Mouse (Mus musculus): ENCODE results near the gene Tmem150a. TPM values are rescaled to one million over a fixed set of nuclear protein-coding genes. Genes with fewer than 3 reads are reported as not detected.
A peak's percentile ranks its signal among the peaks of the same experiment; 100 is the strongest.

Tmem150a gene
- polyA plus RNA-seq, 1 experiment from 2014 or later: 16.3 TPM

- Histone ChIP-seq H3K4me1 (ENCODE audit: control insufficient read depth, insufficient read depth, low read length) (peaks cover 14% of the 10 kb centered on the region; the same call in 1 of the 2 replicates), H3K27ac (replicated peaks; ENCODE audit: low read depth, low read length) (peak within 1 kb of the TSS; percentile 90), H3K4me2 (ENCODE audit: low read depth, low read length) (peak within 1 kb of the TSS; percentile 74), H3K4me3 (ENCODE audit: low read depth, low read length) (peak within 1 kb of the TSS; percentile 52), H3K36me3 (ENCODE audit: control insufficient read depth, insufficient read depth, low read length) (peaks cover 32% of the 10 kb centered on the region), H3K9ac (ENCODE audit: low read depth, low read length) (peak within 1 kb of the TSS; percentile 75), H3K9me3 (ENCODE audit: control insufficient read depth, low read length) (no peaks in the 10 kb centered on the region), H3K27me3 (replicated peaks; ENCODE audit: control insufficient read depth, insufficient read depth, low read length) (no peaks in the 10 kb centered on the region)
- DNase-seq (ENCODE audit: low spot score) (peak; percentile 84), ATAC-seq (ENCODE audit: low read depth) (peak; percentile 87)
- under 1% methylated on average over 23 of the region's 33 CpGs for WGBS
These were observed 34.9 kb downstream of the Tmem150a start, which contains the start of gene Vamp8 for GRCm38 (mm10) chr6:72389941-72390771. Gene Vamp8, minus strand, starts transcription at chr6:72390703.

- Histone ChIP-seq H3K36me3 (ENCODE audit: control insufficient read depth, insufficient read depth, low read length) (peaks cover 25% of the 10 kb centered on the region), H3K27me3 (replicated peaks; ENCODE audit: control insufficient read depth, insufficient read depth, low read length) (no peaks in the 10 kb centered on the region), H3K4me2 (ENCODE audit: low read depth, low read length) (peak overlapping the region; percentile 74), H3K9me3 (ENCODE audit: control insufficient read depth, low read length) (no peaks in the 10 kb centered on the region), H3K9ac (ENCODE audit: low read depth, low read length) (peak overlapping the region; percentile 75), H3K4me3 (ENCODE audit: low read depth, low read length) (peak overlapping the region; percentile 52), H3K4me1 (ENCODE audit: control insufficient read depth, insufficient read depth, low read length) (peaks cover 14% of the 10 kb centered on the region; the same call in 1 of the 2 replicates), H3K27ac (replicated peaks; ENCODE audit: low read depth, low read length) (peak overlapping the region; percentile 90)
- WGBS: 15% methylated on average over 11 of the region's 12 CpGs
- DNase-seq (ENCODE audit: low spot score): peak; percentile 62
- ATAC-seq (ENCODE audit: low read depth): peak; percentile 17
These were observed 35.7 kb downstream of the Tmem150a start for GRCm38 (mm10) chr6:72390795-72391521.

- no peak for DNase-seq (ENCODE audit: low spot score)
- Histone ChIP-seq H3K27me3 (replicated peaks; ENCODE audit: control insufficient read depth, insufficient read depth, low read length) (no peaks in the 10 kb centered on the region), H3K4me2 (ENCODE audit: low read depth, low read length) (no peak overlapping the region), H3K27ac (replicated peaks; ENCODE audit: low read depth, low read length) (no peak overlapping the region), H3K9me3 (ENCODE audit: control insufficient read depth, low read length) (no peaks in the 10 kb centered on the region), H3K9ac (ENCODE audit: low read depth, low read length) (no peak overlapping the region), H3K4me1 (ENCODE audit: control insufficient read depth, insufficient read depth, low read length) (peaks cover 14% of the 10 kb centered on the region; the same call in 1 of the 2 replicates), H3K36me3 (ENCODE audit: control insufficient read depth, insufficient read depth, low read length) (peaks cover 16% of the 10 kb centered on the region), H3K4me3 (ENCODE audit: low read depth, low read length) (no peak overlapping the region)
- 90% methylated on average over 5 of the region's 5 CpGs for WGBS
- ATAC-seq (ENCODE audit: low read depth): no peak
These were observed 37.1 kb downstream of the Tmem150a start for GRCm38 (mm10) chr6:72392341-72392740.

- Histone ChIP-seq H3K36me3 (ENCODE audit: control insufficient read depth, insufficient read depth, low read length) (no peaks in the 10 kb centered on the region), H3K4me1 (ENCODE audit: control insufficient read depth, insufficient read depth, low read length) (no peaks in the 10 kb centered on the region), H3K9me3 (ENCODE audit: control insufficient read depth, low read length) (no peaks in the 10 kb centered on the region), H3K4me2 (ENCODE audit: low read depth, low read length) (no peak overlapping the region), H3K27me3 (replicated peaks; ENCODE audit: control insufficient read depth, insufficient read depth, low read length) (no peaks in the 10 kb centered on the region), H3K4me3 (ENCODE audit: low read depth, low read length) (no peak overlapping the region), H3K9ac (ENCODE audit: low read depth, low read length) (no peak overlapping the region), H3K27ac (replicated peaks; ENCODE audit: low read depth, low read length) (no peak overlapping the region)
- no peak for DNase-seq (ENCODE audit: low spot score)
- WGBS: 69% methylated on average over 10 of the region's 10 CpGs
- no peak for ATAC-seq (ENCODE audit: low read depth)
These were observed 41.6 kb downstream of the Tmem150a start for GRCm38 (mm10) chr6:72396837-72397251.

- Histone ChIP-seq H3K9me3 (ENCODE audit: control insufficient read depth, low read length) (no peaks in the 10 kb centered on the region), H3K4me1 (ENCODE audit: control insufficient read depth, insufficient read depth, low read length) (no peaks in the 10 kb centered on the region)
- WGBS: 55% methylated on average over 2 of the region's 2 CpGs
These were observed 44.7 kb downstream of the Tmem150a start for GRCm38 (mm10) chr6:72399967-72400366.

GRCm38 (mm10) chr6:72401875-72402274, 46.6 kb downstream of the Tmem150a start:
- ATAC-seq (ENCODE audit: low read depth): no peak
- no peaks in the 10 kb centered on the region for H3K36me3 ChIP-seq (ENCODE audit: control insufficient read depth, insufficient read depth, low read length)
- no peak overlapping the region for H3K4me3 ChIP-seq (ENCODE audit: low read depth, low read length)
- H3K9ac ChIP-seq (ENCODE audit: low read depth, low read length): no peak overlapping the region
- WGBS: 21% methylated on average over 7 of the region's 7 CpGs
- H3K27ac ChIP-seq (replicated peaks; ENCODE audit: low read depth, low read length): no peak overlapping the region
- peak; percentile 66 for DNase-seq (ENCODE audit: low spot score)
- no peaks in the 10 kb centered on the region for H3K4me1 ChIP-seq (ENCODE audit: control insufficient read depth, insufficient read depth, low read length)
- no peaks in the 10 kb centered on the region for H3K27me3 ChIP-seq (replicated peaks; ENCODE audit: control insufficient read depth, insufficient read depth, low read length)
- no peaks in the 10 kb centered on the region for H3K9me3 ChIP-seq (ENCODE audit: control insufficient read depth, low read length)
- no peak overlapping the region for H3K4me2 ChIP-seq (ENCODE audit: low read depth, low read length)

More at GRCm38 (mm10) chr6:72399967-72400366, 44.7 kb downstream of the Tmem150a start:
- H3K36me3 ChIP-seq (ENCODE audit: control insufficient read depth, insufficient read depth, low read length): no peaks in the 10 kb centered on the region
- no peak overlapping the region for H3K27ac ChIP-seq (replicated peaks; ENCODE audit: low read depth, low read length)
- H3K4me3 ChIP-seq (ENCODE audit: low read depth, low read length): no peak overlapping the region
- H3K4me2 ChIP-seq (ENCODE audit: low read depth, low read length): no peak overlapping the region
- ATAC-seq (ENCODE audit: low read depth) (no peak), DNase-seq (ENCODE audit: low spot score) (no peak)
- no peaks in the 10 kb centered on the region for H3K27me3 ChIP-seq (replicated peaks; ENCODE audit: control insufficient read depth, insufficient read depth, low read length)
- no peak overlapping the region for H3K9ac ChIP-seq (ENCODE audit: low read depth, low read length)

GRCm38 (mm10) chr6:72405356-72405755, 50.1 kb downstream of the Tmem150a start:
- ATAC-seq (ENCODE audit: low read depth) (no peak), DNase-seq (ENCODE audit: low spot score) (no peak)
- H3K9ac ChIP-seq (ENCODE audit: low read depth, low read length): no peak overlapping the region
- no peaks in the 10 kb centered on the region for H3K27me3 ChIP-seq (replicated peaks; ENCODE audit: control insufficient read depth, insufficient read depth, low read length)
- no peaks in the 10 kb centered on the region for H3K4me1 ChIP-seq (ENCODE audit: control insufficient read depth, insufficient read depth, low read length)
- no peak overlapping the region for H3K27ac ChIP-seq (replicated peaks; ENCODE audit: low read depth, low read length)
- H3K36me3 ChIP-seq (ENCODE audit: control insufficient read depth, insufficient read depth, low read length): no peaks in the 10 kb centered on the region
- H3K4me3 ChIP-seq (ENCODE audit: low read depth, low read length): no peak overlapping the region
- WGBS: 63% methylated on average over 7 of the region's 7 CpGs
- H3K4me2 ChIP-seq (ENCODE audit: low read depth, low read length): no peak overlapping the region
- no peaks in the 10 kb centered on the region for H3K9me3 ChIP-seq (ENCODE audit: control insufficient read depth, low read length)

- H3K4me1 ChIP-seq (ENCODE audit: control insufficient read depth, insufficient read depth, low read length): no peaks in the 10 kb centered on the region
- ATAC-seq (ENCODE audit: low read depth): peak; percentile 78
- H3K27ac ChIP-seq (replicated peaks; ENCODE audit: low read depth, low read length): no peak overlapping the region
- no peak overlapping the region for H3K9ac ChIP-seq (ENCODE audit: low read depth, low read length)
- no peaks in the 10 kb centered on the region for H3K27me3 ChIP-seq (replicated peaks; ENCODE audit: control insufficient read depth, insufficient read depth, low read length)
- DNase-seq (ENCODE audit: low spot score): peak; percentile 92
- no peak overlapping the region for H3K4me3 ChIP-seq (ENCODE audit: low read depth, low read length)
- 0% methylated on average over 5 of the region's 5 CpGs for WGBS
- no peaks in the 10 kb centered on the region for H3K9me3 ChIP-seq (ENCODE audit: control insufficient read depth, low read length)
- no peaks in the 10 kb centered on the region for H3K36me3 ChIP-seq (ENCODE audit: control insufficient read depth, insufficient read depth, low read length)
- H3K4me2 ChIP-seq (ENCODE audit: low read depth, low read length): no peak overlapping the region
These were observed 51.9 kb downstream of the Tmem150a start for GRCm38 (mm10) chr6:72407119-72407518.
